In genomic region chr3:139885942-139886860, GRCm38 (mm10) we compare ENCODE assay signal across 9 mouse cellular contexts.
A peak's percentile ranks its signal among the peaks of the same experiment; 100 is the strongest.
DNase-seq lines count a peak whose midpoint lies in the region; ATAC-seq and TF ChIP-seq lines count a peak whose summit lies in the region.
"Had no signal": no experiment of that assay in that cellular context is flagged by ENCODE, and none has a peak within 500 bp of the region (broad histone marks: within the 10 kb centered on the region; RNA-seq: fewer than 3 reads in every experiment).

No protein-coding gene starts in this region.

- TF ChIP-seq POLR2A in CH12.LX (IDR thresholded peaks at IDR 0.05; ENCODE audit: low read depth, low read length), result no peak

- H3K4me2 ChIP-seq in CH12.LX (ENCODE audit: insufficient read depth, low read depth, poor library complexity, severe bottlenecking), result peak overlapping the region; percentile 77
- H3K4me2 ChIP-seq in forebrain, embryonic 16.5 days (ENCODE audit: low read length), result peak overlapping the region; percentile 33
- H3K4me2 ChIP-seq in midbrain, embryonic 12.5 days (replicated peaks), result peak overlapping the region; percentile 31
- H3K4me2 ChIP-seq in intestine, embryonic 15.5 days (replicated peaks), result no peak overlapping the region

- 9% methylated on average over 14 of the region's 14 CpGs for WGBS in forebrain, embryonic 16.5 days
- 42% methylated on average over 14 of the region's 14 CpGs for WGBS in midbrain, embryonic 12.5 days
- 68% methylated on average over 14 of the region's 14 CpGs for WGBS in intestine, embryonic 15.5 days

- no peak for TF ChIP-seq CTCF in CH12.LX (conservative IDR thresholded peaks at IDR 0.05 in 1 of 2, IDR thresholded peaks at IDR 0.05 in 1 of 2; ENCODE audit: low read depth in 2 of 2, low read length in 2 of 2)

- in situ Hi-C loops in CH12.LX (cut with MboI; ENCODE audit: low pct_ligation_motif_present, low pct_unique_long_range_greater_than_20kb, low sequenced_read_pairs), result no loop called here

- peak; percentile 64 for DNase-seq in CH12.LX (ENCODE audit: extremely low read depth)
- peak; percentile 81 for DNase-seq in cerebellum, adult 11 months
- DNase-seq in adipocyte (ENCODE audit: low spot score), result no peak
- DNase-seq in kidney, adult 18-20 months, result no peak
- no peak for DNase-seq in lung, adult 18-20 months

- dilution Hi-C loops in CH12.LX (cut with MboI; ENCODE audit: extremely low pct_ligation_motif_present, extremely low pct_unique_long_range_greater_than_20kb, low sequenced_read_pairs), result no loop called here

- H3K4me1 ChIP-seq in CH12.LX (ENCODE audit: control insufficient read depth in 1 of 2, insufficient read depth in 2 of 2), result peaks cover 2 to 14% of the 10 kb centered on the region in 2 experiments; a peak in 3 of 4 replicates
- peaks cover 13% of the 10 kb centered on the region for H3K4me1 ChIP-seq in forebrain, embryonic 16.5 days (replicated peaks; ENCODE audit: control insufficient read depth, insufficient read depth, low read length)
- H3K4me1 ChIP-seq in midbrain, embryonic 12.5 days, result peaks cover 10% of the 10 kb centered on the region
- H3K4me1 ChIP-seq in intestine, embryonic 15.5 days (replicated peaks), result no peaks in the 10 kb centered on the region

- peak; percentile 92 for ATAC-seq in forebrain, embryonic 16.5 days
- peak; percentile 95 for ATAC-seq in midbrain, embryonic 12.5 days (ENCODE audit: low FRiP score, low read depth)
- no peak for ATAC-seq in intestine, embryonic 15.5 days
- ATAC-seq: Patski had no signal

- H3K9ac ChIP-seq in CH12.LX (ENCODE audit: insufficient read depth, low read depth), result no peak overlapping the region
- H3K9ac ChIP-seq in forebrain, embryonic 16.5 days (replicated peaks; ENCODE audit: low read depth, low read length), result no peak overlapping the region
- no peak overlapping the region for H3K9ac ChIP-seq in midbrain, embryonic 12.5 days (replicated peaks)
- no peak overlapping the region for H3K9ac ChIP-seq in intestine, embryonic 15.5 days

- TF ChIP-seq EP300 in CH12.LX (IDR thresholded peaks at IDR 0.05; ENCODE audit: low read length), result peak; percentile 92

- H3K27ac ChIP-seq in CH12.LX (ENCODE audit: insufficient read depth, low read depth), result no peak overlapping the region
- peak overlapping the region; percentile 84 for H3K27ac ChIP-seq in forebrain, embryonic 16.5 days (ENCODE audit: low read length)
- H3K27ac ChIP-seq in midbrain, embryonic 12.5 days (replicated peaks), result peak overlapping the region; percentile 20; the same call in 1 of the 2 replicates
- H3K27ac ChIP-seq in intestine, embryonic 15.5 days, result no peak overlapping the region

- H3K9me3 ChIP-seq in CH12.LX (replicated peaks; ENCODE audit: low read length), result no peaks in the 10 kb centered on the region
- no peaks in the 10 kb centered on the region for H3K9me3 ChIP-seq in forebrain, embryonic 16.5 days (ENCODE audit: control insufficient read depth, low read length)
- H3K9me3 ChIP-seq in midbrain, embryonic 12.5 days, result no peaks in the 10 kb centered on the region
- H3K9me3 ChIP-seq in intestine, embryonic 15.5 days, result no peaks in the 10 kb centered on the region

- H3K4me3 ChIP-seq in CH12.LX (replicated peaks in 1 of 3; ENCODE audit: low read depth in 2 of 3, low read length in 2 of 3, poor library complexity in 1 of 3), result no peak overlapping the region
- no peak overlapping the region for H3K4me3 ChIP-seq in forebrain, embryonic 16.5 days (replicated peaks; ENCODE audit: low read length)
- no peak overlapping the region for H3K4me3 ChIP-seq in midbrain, embryonic 12.5 days
- no peak overlapping the region for H3K4me3 ChIP-seq in intestine, embryonic 15.5 days (replicated peaks)

- no peaks in the 10 kb centered on the region for H3K79me2 ChIP-seq in CH12.LX (replicated peaks; ENCODE audit: control insufficient read depth, extremely low read depth, insufficient read depth, poor library complexity, severe bottlenecking)

- no peaks in the 10 kb centered on the region for H3K36me3 ChIP-seq in CH12.LX (replicated peaks in 1 of 2; ENCODE audit: control insufficient read depth in 1 of 2, insufficient read depth in 1 of 2, low read length in 1 of 2)
- no peaks in the 10 kb centered on the region for H3K36me3 ChIP-seq in forebrain, embryonic 16.5 days (ENCODE audit: control insufficient read depth, insufficient read depth)
- H3K36me3 ChIP-seq in midbrain, embryonic 12.5 days, result no peaks in the 10 kb centered on the region
- H3K36me3 ChIP-seq in intestine, embryonic 15.5 days, result no peaks in the 10 kb centered on the region

- H3K27me3 ChIP-seq in CH12.LX (replicated peaks), result no peaks in the 10 kb centered on the region
- H3K27me3 ChIP-seq in forebrain, embryonic 16.5 days (replicated peaks; ENCODE audit: control insufficient read depth, insufficient read depth, low read length), result no peaks in the 10 kb centered on the region
- H3K27me3 ChIP-seq in midbrain, embryonic 12.5 days, result no peaks in the 10 kb centered on the region
- no peaks in the 10 kb centered on the region for H3K27me3 ChIP-seq in intestine, embryonic 15.5 days (replicated peaks)
- H3K27me3 ChIP-seq: Patski had no signal

- no peak for TF ChIP-seq RAD21 in CH12.LX (IDR thresholded peaks at IDR 0.05; ENCODE audit: low read depth, low read length)

TF ChIP-seq in CH12.LX, 34 proteins besides CTCF, POLR2A, EP300 and RAD21:
- TF ChIP-seq CHD2 (IDR thresholded peaks at IDR 0.05; ENCODE audit: low read length) (0 out of 2 replicates have a peak, but pooled peaks have one; percentile 43), TBP (conservative IDR thresholded peaks at IDR 0.05; ENCODE audit: low read depth, low read length) (no peak), ZC3H11A (IDR thresholded peaks at IDR 0.05; ENCODE audit: low read depth, low read length) (no peak), RCOR1 (conservative IDR thresholded peaks at IDR 0.05; ENCODE audit: low read depth, low read length) (peak; percentile 89), CHD1 (IDR thresholded peaks at IDR 0.05; ENCODE audit: low read depth, low read length) (no peak), MYC (IDR thresholded peaks at IDR 0.05; ENCODE audit: low read depth, low read length) (peak; percentile 45; the same call in 1 of the 2 replicates), MEF2A (IDR thresholded peaks at IDR 0.05; ENCODE audit: borderline replicate concordance, low read depth, low read length) (peak; percentile 56; the same call in 1 of the 2 replicates), TCF12 (IDR thresholded peaks at IDR 0.05; ENCODE audit: low read depth, low read length) (peak; percentile 20; the same call in 1 of the 2 replicates), SIN3A (IDR thresholded peaks at IDR 0.05; ENCODE audit: low read length) (no peak), JUN (IDR thresholded peaks at IDR 0.05; ENCODE audit: insufficient read depth, low read depth, low read length) (peak; percentile 69), USF1 (IDR thresholded peaks at IDR 0.05; ENCODE audit: low read depth, low read length) (no peak), USF2 (conservative IDR thresholded peaks at IDR 0.05; ENCODE audit: low read depth, low read length) (no peak), ETS1 (conservative IDR thresholded peaks at IDR 0.05; ENCODE audit: low read depth, low read length) (peak; percentile 84), ELF1 (IDR thresholded peaks at IDR 0.05; ENCODE audit: low read depth, low read length) (no peak), SMC3 (IDR thresholded peaks at IDR 0.05; ENCODE audit: low read depth, low read length) (no peak), POLR2AphosphoS2 (IDR thresholded peaks at IDR 0.05; ENCODE audit: low read depth, low read length) (no peak), HCFC1 (IDR thresholded peaks at IDR 0.05; ENCODE audit: low read depth, low read length) (no peak), MXI1 (IDR thresholded peaks at IDR 0.05; ENCODE audit: low read depth, low read length) (0 out of 2 replicates have a peak, but pooled peaks have one; percentile 26), IRF4 (IDR thresholded peaks at IDR 0.05; ENCODE audit: low read depth, low read length) (peak; percentile 93), PAX5 (IDR thresholded peaks at IDR 0.05; ENCODE audit: low read length) (no peak), MAZ (IDR thresholded peaks at IDR 0.05; ENCODE audit: low read depth, low read length) (no peak), BHLHE40 (IDR thresholded peaks at IDR 0.05; ENCODE audit: low read depth, low read length) (peak; percentile 90), GABPA (IDR thresholded peaks at IDR 0.05; ENCODE audit: insufficient replicate concordance, low read depth, low read length) (peak; percentile 23; the same call in 1 of the 2 replicates), MAX (IDR thresholded peaks at IDR 0.05; ENCODE audit: low read length) (peak; percentile 37; the same call in 1 of the 2 replicates), NELFE (IDR thresholded peaks at IDR 0.05; ENCODE audit: low read depth, low read length) (no peak), JUND (conservative IDR thresholded peaks at IDR 0.05; ENCODE audit: low read depth, low read length) (peak; percentile 61), MAFK (IDR thresholded peaks at IDR 0.05; ENCODE audit: insufficient replicate concordance, low read length) (peak; percentile 62; the same call in 1 of the 2 replicates), ZKSCAN1 (IDR thresholded peaks at IDR 0.05; ENCODE audit: borderline replicate concordance, low read depth, low read length) (no peak)

Comparison
In these comparisons a context has a peak if more than half of its experiments do, and no peak if none do; other contexts are left out.
1. DNase-seq: peak in CH12.LX (single experiment) and cerebellum, adult 11 months (single experiment); none in adipocyte (single experiment), kidney, adult 18-20 months (single experiment) and lung, adult 18-20 months (0 of 2).
2. H3K27ac ChIP-seq: peak in forebrain, embryonic 16.5 days (single experiment) and midbrain, embryonic 12.5 days (single experiment); none in CH12.LX (single experiment) and intestine, embryonic 15.5 days (single experiment).